Mouse (Mus musculus) skeletal muscle tissue, adult 2 months (tissue): ENCODE data around the gene A630095N17Rik.

Experiments used
- DNase-seq: peaks from one replicate; pipeline ENCODE4 v3.0.0-alpha.2; 2012; ENCODE audit warnings: low read depth, low spot score

A630095N17Rik gene

DNA sequence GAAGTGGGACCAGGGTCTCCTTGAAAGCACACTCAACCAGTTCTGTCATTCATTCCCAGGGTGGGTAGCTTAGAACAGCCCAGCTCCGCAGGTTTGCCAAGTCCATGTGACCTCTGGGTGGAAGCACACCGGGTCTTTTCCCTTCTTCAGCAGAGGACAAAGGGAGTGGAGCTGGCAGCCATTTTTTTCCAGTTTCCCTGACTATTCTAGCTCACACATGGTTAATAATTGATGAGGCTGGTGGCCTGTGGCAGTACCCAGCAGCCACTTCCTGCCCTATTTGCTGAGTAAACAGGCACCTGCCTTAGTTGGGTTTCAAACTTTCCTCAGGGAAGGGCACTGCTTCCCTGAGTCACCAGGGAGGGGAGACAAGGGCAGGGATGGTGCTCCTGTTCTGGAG is 17.5 kb downstream of the A630095N17Rik start:
- DNase-seq = no peak

DNA sequence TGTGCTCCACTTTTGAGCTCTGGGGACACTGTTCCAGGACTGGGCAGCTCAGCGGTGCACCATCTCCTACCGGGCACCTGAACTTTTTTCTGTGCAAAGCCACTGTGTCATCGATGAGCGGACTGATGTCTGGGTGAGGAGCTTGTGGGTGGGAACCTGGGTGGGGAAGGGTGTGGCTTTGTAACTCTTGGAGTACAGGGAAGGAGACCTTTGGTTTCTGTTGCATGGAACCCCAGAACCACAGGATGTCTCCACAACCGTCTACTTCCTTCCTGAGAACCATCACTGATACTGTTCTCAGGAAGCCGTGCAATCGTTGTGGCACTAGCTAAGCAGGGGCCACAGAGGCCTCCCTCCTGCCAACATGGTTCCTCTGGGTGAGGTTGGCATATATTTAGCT is 18.8 kb downstream of the A630095N17Rik start:
- DNase-seq = no peak

DNA sequence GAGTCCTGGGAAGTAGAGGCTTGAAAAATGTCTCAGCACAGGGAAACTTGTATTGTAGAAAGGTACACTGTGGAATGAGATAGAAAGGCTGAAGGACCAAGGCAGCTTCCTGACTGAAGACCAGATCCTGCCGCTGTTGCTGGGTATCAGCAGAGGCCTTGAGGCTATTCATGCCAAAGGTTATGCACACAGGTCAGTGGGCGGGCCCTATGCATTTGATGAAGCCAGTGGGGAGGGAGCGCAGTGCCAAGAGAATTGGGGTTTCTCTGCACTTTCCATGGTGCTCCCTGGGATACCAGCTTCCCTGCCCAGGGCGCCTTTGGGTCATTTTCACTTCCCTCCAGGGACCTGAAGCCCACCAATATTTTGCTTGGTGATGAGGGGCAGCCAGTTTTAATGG is 19.4 kb downstream of the A630095N17Rik start:
- DNase-seq = no peak

DNA sequence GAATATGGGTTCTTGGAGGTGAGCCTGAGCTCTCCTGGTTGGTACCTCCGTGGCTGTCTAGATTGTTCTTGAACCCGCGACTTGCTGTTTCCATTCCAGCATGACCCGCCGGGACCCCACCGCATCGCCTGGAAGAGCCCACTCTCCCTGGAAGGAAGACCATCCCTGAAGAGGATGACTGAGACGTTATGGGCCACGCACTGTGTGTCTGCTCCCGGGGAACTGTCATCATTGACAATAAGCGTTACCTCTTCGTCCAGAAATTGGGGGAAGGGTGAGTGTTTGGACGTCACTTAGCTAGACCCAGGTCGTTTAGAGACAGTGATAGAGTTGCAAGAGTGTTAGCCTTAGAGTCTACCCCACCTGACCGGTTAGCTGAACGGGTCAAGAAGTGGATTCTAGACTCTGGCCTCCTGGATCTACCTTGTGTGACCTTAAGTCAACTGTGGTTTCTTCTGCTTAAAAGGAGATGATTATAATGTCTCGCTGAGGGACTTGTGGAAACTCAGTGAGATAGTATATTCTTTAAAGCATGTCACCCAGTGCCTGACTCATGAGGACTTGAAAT is 20.7 kb downstream of the A630095N17Rik start:
- DNase-seq = no peak

DNA sequence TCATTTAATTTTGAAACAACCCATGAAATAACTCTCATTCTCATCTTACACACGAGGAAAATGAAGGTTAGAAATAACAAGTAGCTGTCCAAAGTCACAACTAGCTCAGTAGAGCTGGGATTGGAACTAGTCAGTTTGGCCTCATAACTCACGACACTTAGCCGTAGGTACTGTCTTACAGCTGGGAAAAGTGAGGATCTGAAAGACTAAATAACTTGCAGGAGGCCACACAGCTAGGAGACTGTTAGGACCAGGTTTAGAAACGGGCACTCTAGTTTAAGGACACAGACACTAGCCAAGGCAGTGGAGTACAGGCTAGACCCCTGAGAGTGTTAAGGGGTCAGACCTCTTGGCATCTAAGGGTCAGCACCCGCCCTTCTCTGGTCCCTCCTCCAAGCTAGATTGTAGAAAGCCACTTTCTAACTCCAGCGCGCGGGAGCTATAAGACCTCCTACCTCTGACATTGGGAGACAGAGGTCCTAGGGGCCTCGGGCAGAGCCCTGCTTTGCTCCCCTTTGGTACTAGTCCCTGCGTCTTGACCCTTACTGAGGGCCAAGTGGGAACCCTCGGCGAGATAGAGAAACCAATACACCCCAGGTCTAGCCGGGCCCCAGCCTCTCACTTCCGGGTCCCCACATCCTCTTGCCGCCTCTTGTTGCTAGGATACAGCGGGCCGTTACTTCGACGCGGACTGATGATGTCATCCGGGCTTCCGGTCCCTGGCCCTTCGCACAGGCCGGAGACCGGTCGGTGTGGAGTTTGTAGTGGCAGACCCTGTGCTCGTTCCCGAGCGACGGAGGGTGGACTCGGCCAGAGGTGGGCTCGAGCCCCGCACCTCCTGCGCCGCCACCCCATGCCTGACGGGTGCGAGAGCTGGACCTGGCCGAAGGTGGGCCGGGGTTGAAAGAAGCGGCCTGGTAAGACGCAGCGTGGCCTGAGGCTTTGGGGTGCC is 21.5 kb downstream of the A630095N17Rik start, which contains the start of the genes Glb1l and Stk16:
Gene Glb1l, minus strand, starts transcription at position 678 of the 952 bp plus-strand sequence.
Gene Stk16, plus strand, starts transcription at position 703 of the 952 bp plus-strand sequence.
- peak; percentile 96 for DNase-seq

DNA sequence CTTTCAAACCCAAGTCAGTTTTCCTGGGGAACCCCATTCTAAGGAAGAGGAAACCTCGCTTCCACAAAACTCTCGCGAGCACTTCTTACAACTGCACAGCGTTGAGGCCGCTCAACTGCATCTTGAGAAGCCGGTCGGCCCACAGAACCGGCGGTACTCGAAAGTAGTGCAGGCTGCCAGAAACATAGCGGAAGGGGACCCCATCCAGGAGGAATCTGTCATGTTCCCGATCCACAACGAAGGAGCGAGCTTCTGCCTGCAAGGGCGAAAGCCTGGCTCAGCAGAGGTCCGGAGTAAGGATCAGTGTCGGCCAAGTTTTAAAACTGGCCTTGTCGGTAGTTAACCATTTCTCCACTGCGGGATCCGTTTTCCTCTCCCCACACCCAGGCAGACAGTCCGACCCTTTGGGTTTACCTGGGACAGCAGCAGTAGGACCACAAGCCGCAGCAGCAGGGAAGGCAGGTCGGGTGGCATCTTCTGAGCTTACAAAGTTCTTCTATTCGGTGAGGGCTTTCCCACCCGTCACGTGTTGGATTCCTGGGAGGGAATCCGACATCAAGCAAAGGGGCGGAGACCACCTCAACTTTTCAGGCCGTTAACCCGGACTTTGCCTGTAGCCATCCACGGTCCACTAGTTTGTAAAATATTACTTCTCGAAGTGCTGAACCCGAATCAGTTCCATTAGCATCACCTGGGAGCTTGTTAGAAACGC is 22.8 kb downstream of the A630095N17Rik start:
- DNase-seq = no peak

- no peak for DNase-seq
These were observed 30.7 kb downstream of the A630095N17Rik start for GRCm38 (mm10) chr1:75201236-75201635.

GRCm38 (mm10) chr1:75192452-75192851 is 39.5 kb downstream of the A630095N17Rik start:
- no peak for DNase-seq

DNA sequence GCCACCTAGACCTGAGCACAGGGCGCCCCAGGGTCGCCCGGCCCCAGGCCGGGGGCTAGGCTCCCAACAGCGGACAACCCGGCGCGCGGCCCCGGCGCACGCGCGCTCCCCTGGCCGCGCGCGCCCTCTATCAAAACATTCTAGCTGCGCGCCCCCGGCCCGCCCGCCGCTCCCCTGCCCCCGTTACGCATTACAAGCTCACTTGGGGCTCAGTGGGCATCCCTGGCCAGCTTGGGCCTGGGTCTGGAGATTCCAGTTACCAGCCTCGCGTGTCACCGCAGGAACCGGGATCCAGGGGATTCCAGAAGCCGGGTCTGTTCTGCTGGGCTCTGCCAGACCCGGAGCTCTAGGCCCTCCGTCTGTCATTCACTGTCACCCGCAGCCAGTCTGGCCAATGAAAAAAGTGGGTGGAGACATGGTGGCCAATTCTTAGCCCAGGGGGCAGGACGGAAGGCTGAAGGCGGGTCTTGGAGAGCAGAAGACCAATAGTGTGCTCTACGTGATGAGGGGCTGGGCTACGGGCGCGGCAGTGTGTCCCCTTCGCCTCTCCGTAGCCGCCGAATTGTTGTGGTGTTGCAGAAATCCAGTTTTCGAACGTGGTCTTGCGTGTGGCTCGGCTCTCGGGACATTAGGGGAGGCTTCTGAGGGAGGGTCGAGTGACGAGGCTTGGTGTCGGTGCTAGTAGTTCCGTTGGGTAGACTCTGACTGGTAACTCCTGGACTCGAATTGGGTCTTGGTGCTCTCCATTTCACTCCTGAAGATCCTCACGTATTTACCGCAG is 40.1 kb downstream of the A630095N17Rik start, which contains the start of the genes Ankzf1 and Atg9a:
Gene Ankzf1, plus strand, starts transcription at position 530 of the 781 bp plus-strand sequence.
Gene Atg9a, minus strand, starts transcription at position 575 of the 781 bp plus-strand sequence.
- peak; percentile 96 for DNase-seq

DNA sequence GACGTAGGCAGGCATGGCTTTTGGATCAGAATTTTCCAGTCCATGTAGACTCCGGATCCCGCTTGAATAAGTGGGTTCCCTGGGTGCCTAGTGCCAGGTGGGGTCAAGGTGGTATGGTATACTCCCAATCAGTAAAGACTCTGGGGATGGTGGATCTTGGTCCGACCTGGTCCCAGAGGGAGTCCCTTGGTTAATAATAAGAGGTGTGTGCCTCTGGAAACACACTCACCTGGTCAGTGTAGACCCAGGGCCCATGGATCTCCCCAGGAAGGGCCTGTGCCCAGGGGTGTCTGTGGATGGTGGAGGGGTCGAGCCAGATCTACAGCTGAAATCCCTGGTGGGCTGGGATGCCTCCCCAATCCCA is 40.7 kb downstream of the A630095N17Rik start:
- no peak for DNase-seq

DNA sequence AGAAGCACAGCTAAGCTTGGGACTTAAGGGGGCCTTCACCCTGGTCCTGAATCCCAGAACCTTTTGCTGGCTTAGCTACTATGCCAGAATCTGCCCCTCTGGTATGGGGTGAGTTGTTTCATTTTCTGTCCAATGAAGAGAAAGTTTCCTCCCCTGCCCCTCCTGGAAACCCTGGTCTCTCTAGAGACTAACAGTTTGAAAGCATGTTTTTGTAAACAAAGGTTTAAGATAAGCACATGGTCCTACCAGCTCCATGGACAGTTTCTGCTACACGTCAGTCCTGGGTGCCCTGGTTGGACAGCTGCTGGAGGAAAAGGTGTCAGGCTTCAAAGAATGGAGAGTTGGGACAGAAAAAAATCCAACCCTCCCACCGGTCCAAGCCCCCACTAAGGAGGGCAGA is 41.3 kb downstream of the A630095N17Rik start:
- DNase-seq = no peak

DNA sequence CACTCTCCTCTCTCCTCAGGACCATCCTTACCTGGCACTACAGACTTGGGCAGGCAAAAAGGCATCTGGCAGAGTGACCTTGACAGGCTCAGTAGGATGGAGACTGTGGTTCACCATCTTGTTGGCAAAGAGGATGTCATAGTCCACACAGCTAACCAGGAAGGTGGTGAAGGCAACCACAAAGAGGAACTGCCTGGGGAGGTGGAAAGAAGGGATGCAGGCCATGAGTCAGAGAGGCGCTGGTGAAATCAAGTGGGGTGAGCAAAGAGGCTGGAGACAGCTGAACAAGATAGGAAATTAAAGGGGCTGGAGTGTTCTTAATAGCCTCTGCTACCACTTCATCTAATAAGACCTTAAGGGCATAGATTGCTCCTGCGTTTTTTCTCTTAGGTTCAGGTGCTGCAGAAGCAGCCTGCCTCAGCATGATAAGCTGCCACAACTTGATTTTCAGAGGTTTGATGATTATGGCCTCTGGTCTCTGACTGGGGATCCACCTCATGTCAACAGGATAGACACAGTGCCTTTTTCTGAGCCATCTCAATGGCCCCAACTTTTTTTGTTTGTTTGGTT is 43.9 kb downstream of the A630095N17Rik start:
- no peak for DNase-seq

GRCm38 (mm10) chr1:75187126-75187525 is 44.8 kb downstream of the A630095N17Rik start:
- no peak for DNase-seq

DNA sequence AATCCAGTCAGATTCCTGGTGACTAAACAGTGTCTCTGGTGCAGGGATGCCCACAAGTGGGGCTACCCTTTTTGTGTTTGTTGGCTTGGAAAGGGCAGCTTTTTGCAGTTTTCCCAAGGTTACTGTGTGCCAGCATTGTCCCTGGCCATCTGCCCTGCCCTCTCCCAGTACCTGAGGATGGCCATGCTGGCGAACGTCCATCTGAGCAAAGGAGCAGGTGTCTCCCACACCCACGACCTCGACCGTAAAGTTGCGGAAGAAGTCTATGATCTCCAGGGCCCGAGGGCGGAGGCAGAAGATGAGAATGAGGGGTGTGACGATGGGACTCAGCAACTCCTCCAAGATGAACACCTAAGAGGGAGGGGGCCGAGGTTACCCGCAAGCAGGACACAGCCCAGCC is 46.4 kb downstream of the A630095N17Rik start:
- no peak for DNase-seq

DNA sequence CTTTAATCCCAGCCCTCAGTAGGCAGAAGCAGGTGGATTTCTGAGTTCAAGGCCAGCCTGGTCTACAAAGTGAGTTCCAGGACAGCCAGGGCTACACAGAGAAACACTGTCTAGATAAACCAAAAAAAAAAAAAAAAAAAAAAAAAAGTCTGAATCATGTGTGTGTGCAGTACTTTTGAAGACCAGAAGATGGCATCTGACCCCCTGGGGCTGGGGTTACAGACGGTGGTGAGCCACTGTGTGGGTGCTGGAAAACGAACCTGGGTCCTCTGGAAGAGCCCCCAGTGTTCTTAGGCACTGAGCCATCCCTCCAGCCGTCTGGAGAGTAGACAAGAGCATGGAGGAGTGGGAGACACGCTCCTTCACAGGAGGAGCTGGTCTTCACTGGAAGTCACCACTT is 49.7 kb downstream of the A630095N17Rik start:
- DNase-seq = no peak

DNA sequence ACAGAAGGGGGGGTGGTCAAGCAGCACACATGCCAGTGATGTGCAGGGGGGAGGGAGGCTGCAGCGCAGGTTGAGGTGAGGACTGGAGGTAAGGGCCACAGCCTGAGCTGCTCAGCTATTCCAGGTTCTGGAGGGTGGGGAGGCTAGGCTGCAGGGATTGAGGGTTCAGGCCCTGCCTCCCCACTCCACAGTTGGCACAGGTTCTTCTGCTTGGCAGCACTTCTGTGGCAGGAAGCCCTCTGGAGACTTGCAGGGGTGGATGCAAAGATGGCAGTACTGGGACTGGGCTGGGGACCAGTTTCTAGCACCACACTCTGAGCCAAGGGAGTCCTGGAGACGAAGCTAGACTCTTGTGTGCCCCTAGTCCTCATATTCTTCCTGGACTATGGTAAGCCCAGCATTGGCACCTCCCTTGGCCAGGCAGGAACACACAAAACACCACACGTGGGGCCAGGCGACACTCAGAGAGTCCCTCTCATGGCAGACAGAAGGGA is 50.5 kb downstream of the A630095N17Rik start:
- DNase-seq = no peak

DNA sequence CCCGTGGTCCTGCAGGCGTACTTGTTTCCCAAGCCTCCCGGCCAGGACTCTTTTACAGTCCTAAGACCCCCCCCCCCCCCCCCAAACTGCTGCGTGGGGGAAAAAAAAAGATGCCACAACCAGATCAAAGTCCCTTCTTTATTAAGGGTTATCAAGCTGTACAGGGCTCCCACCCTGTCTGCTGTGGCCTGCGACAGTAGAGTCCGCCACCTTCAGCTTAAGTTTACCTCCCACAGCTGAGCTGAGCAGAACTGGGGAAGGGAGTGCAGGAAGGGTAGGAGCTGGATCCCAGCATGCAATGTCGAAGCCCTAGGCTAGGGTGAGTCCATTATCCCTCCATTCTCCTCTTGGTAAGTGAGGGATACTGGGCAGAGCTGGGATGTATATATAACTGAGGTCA is 51.2 kb downstream of the A630095N17Rik start:
- DNase-seq = no peak

DNA sequence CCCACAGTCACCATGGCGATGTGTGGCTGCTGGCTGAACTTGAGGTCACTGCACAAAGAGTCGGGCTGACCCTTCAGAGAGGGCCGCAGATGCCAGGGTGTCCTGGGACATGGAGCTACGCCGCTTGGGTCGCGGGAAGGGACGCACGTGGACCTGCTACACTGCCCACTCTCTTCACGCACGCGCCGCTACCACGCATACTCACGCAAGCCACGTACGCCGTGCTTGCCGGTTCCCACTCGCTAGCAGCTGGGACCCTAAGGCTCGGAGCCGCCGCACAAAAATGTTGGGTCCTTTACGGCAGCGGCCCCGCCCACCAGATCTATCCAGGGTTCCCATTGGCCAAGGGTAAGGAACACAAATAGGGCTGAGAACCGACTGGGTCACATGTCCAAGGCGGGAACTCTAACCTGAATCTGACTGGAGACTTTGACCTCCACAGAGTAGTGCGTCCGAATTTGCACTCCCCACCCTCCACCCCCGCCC is 51.8 kb downstream of the A630095N17Rik start, which contains the start of gene Abcb6:
Gene Abcb6, minus strand, starts transcription at position 288 of the 486 bp plus-strand sequence.
- peak; percentile 80 for DNase-seq

- peak; percentile 38 for DNase-seq
These were observed 52.4 kb downstream of the A630095N17Rik start for GRCm38 (mm10) chr1:75179334-75180104.
